Mouse (Mus musculus) intestine, embryonic 16.5 days (tissue): ENCODE data around the gene Cux1. TPM values are rescaled to one million over a fixed set of nuclear protein-coding genes. Genes with fewer than 3 reads are reported as not detected.
A peak's percentile ranks its signal among the peaks of the same experiment; 100 is the strongest.

Experiments
- ATAC-seq: fragments of 200-750 bp; cut with Nextera tagmentation; 2 replicates; pipeline ENCODE4 v1.8.0; 2017; ENCODE audit warnings: moderate TSS enrichment, moderate library complexity
- H3K27ac ChIP-seq: fragments of 300-500 bp; sonication (generic); 2 replicates; pipeline ENCODE4 v1.5.1; 2014; ENCODE audit warnings: mild to moderate bottlenecking, low read length
- H3K27me3 ChIP-seq: fragments of 300-500 bp; sonication (generic); replicated peaks from 2 replicates; pipeline ENCODE4 v1.6.1; 2014; ENCODE audit warnings: low read length, control low read depth, mixed read lengths; ENCODE audit not compliant: control insufficient read depth, insufficient read depth
- H3K36me3 ChIP-seq: fragments of 300-500 bp; sonication (generic); 2 replicates; pipeline ENCODE4 v1.6.1; 2014; ENCODE audit warnings: low read length, control low read depth; ENCODE audit not compliant: control insufficient read depth, insufficient read depth
- H3K4me1 ChIP-seq: fragments of 300-500 bp; sonication (generic); 2 replicates; pipeline ENCODE4 v1.6.1; 2014; ENCODE audit warnings: low read length, control low read depth, mixed read lengths; ENCODE audit not compliant: control insufficient read depth, insufficient read depth
- H3K4me2 ChIP-seq: fragments of 300-500 bp; sonication (generic); 2 replicates; pipeline ENCODE4 v1.6.1; 2014; ENCODE audit warnings: low read depth, low read length, control low read depth
- H3K4me3 ChIP-seq: fragments of 300-500 bp; sonication (generic); 2 replicates; pipeline ENCODE4 v1.5.1; 2014; ENCODE audit warnings: mild to moderate bottlenecking, low read length
- H3K9ac ChIP-seq: fragments of 300-500 bp; sonication (generic); 2 replicates; pipeline ENCODE4 v1.6.1; 2014; ENCODE audit warnings: low read depth, low read length
- H3K9me3 ChIP-seq: fragments of 300-500 bp; sonication (generic); 2 replicates; pipeline ENCODE4 v1.6.1; 2016; ENCODE audit warnings: low read length, control low read depth; ENCODE audit not compliant: control insufficient read depth
- WGBS: fragments of 180-500 bp; shearing (Covaris S2); extraction: QIAGEN DNeasy Blood & Tissue Kit; methylation state at CpG from one replicate; pipeline ENCODE4 v1.1.7; 2014; 5-methylcytosine and 5-hydroxymethylcytosine counted together
- polyA plus RNA-seq: library from polyadenylated mRNA; unstranded; fragments of >200 nt; fragmentation: Nextera tagmentation; extraction: Ambion mirVana; gene quantifications from 2 replicates; pipeline ENCODE4 v1.2.1, GENCODE M21; 2015

Cux1 gene
- polyA plus RNA-seq, 1 experiment from 2014 or later = 62.5 TPM

DNA sequence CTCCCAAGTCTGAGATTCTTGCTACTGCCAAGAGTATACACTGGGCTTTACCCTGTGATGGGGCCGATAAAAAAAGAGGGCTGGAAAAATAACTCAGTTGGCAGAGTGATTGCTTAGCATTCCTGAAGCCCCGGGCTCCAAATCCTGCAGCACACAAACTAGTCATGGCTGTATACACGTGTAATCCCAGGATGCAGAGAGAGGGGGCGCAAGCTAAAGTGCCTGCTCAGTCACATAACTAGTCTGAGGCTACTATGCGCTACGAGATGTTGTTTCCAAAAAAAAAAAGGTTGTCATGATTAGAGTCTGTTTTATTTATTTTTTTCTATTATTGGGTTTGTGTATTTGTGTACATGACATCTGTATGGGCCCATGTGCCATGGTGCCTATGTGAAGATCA, 245.9 kb downstream of the Cux1 start:
- 78% methylated on average over 6 of the region's 6 CpGs for WGBS
- Histone ChIP-seq H3K9ac (no peak overlapping the region), H3K4me1 (no peaks in the 10 kb centered on the region), H3K27ac (no peak overlapping the region), H3K4me3 (no peak overlapping the region), H3K9me3 (no peaks in the 10 kb centered on the region), H3K4me2 (no peak overlapping the region), H3K27me3 (no peaks in the 10 kb centered on the region), H3K36me3 (no peaks in the 10 kb centered on the region; the same call in 1 of the 2 replicates)
- ATAC-seq = no peak

- no peak for ATAC-seq
- Histone ChIP-seq H3K27me3 (no peaks in the 10 kb centered on the region), H3K4me1 (no peaks in the 10 kb centered on the region), H3K9me3 (no peaks in the 10 kb centered on the region), H3K36me3 (peaks cover 6% of the 10 kb centered on the region), H3K27ac (no peak overlapping the region), H3K4me2 (no peak overlapping the region), H3K4me3 (no peak overlapping the region), H3K9ac (no peak overlapping the region)
- WGBS = 93% methylated on average over 14 of the region's 14 CpGs
Measured at GRCm38 (mm10) chr5:136312566-136312965, 254.7 kb downstream of the Cux1 start.

GRCm38 (mm10) chr5:136312166-136312565, 255.1 kb downstream of the Cux1 start:
- Histone ChIP-seq H3K4me2 (no peak overlapping the region), H3K4me3 (no peak overlapping the region), H3K9me3 (no peaks in the 10 kb centered on the region), H3K9ac (no peak overlapping the region), H3K27ac (no peak overlapping the region), H3K4me1 (no peaks in the 10 kb centered on the region), H3K27me3 (no peaks in the 10 kb centered on the region), H3K36me3 (peaks cover 10% of the 10 kb centered on the region)
- 55% methylated on average over 4 of the region's 4 CpGs for WGBS
- ATAC-seq = no peak

- Histone ChIP-seq H3K4me2 (no peak overlapping the region), H3K36me3 (peaks cover 14% of the 10 kb centered on the region)
- WGBS = 90% methylated on average over 5 of the region's 5 CpGs
Measured at GRCm38 (mm10) chr5:136306254-136306653, 261.0 kb downstream of the Cux1 start.

DNA sequence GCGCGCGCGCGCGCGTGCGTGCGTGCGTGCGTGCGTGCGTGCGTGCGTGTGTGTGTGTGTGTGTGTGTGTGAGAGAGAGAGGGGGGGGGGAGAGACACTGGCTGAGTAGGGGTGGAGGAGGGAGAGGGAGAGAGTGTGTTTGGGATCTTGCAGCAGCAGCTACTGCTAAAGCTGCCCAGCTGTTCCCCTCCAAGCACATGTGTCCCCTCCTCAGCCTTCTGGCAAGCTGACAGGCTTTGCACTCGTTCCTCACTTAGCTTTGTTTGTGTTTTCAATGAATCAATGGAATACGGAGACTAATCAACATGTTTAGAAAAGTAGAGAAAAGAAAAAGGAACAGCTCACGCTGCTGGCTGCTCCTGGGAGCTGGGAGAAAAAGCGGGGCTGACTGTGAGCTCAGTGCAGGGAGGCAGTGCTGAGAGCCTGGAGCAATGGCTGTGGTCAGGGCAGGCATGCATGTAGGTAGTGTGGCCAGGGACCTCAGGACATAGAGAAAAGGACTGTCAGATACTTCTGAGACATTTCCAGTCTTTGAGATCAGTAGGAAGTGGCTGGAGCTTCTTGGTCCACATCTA, 263.8 kb downstream of the Cux1 start:
- Histone ChIP-seq H3K4me1 (no peaks in the 10 kb centered on the region), H3K4me3 (no peak overlapping the region), H3K4me2 (no peak overlapping the region), H3K27ac (0 out of 2 replicates have a peak overlapping the region, but pooled peaks have one; percentile 4), H3K9ac (no peak overlapping the region), H3K36me3 (peaks cover 14% of the 10 kb centered on the region), H3K27me3 (no peaks in the 10 kb centered on the region), H3K9me3 (no peaks in the 10 kb centered on the region)
- 81% methylated on average over 17 of the region's 19 CpGs for WGBS
- peak; percentile 80 for ATAC-seq

More at GRCm38 (mm10) chr5:136306254-136306653, 261.0 kb downstream of the Cux1 start:
- Histone ChIP-seq H3K27ac (no peak overlapping the region), H3K9ac (no peak overlapping the region), H3K4me1 (no peaks in the 10 kb centered on the region), H3K27me3 (no peaks in the 10 kb centered on the region), H3K4me3 (no peak overlapping the region), H3K9me3 (no peaks in the 10 kb centered on the region)
- ATAC-seq = no peak

DNA sequence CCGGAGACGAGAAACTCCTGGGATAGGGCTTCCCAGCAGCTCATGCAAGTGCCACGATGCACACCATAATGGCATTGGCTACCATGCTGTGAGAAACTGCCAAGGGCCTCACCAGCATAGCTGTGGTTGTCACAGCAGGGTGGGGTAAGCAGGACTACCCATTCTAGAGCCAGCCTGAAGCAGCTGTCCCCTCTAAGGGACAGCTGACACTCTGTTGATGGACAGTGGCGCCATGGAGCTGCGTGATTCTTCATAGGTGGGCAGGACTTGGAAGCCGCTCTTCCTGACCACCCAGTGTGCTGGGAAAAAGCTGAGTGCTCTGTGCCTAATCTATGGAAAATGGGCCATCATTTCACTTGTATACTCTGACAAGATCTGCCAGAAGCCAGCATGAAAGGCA, 266.4 kb downstream of the Cux1 start:
- 94% methylated on average over 6 of the region's 6 CpGs for WGBS
- ATAC-seq = no peak

GRCm38 (mm10) chr5:136297691-136298090, 269.6 kb downstream of the Cux1 start:
- Histone ChIP-seq H3K4me2 (no peak overlapping the region), H3K4me1 (no peaks in the 10 kb centered on the region), H3K4me3 (no peak overlapping the region), H3K9ac (no peak overlapping the region), H3K27me3 (no peaks in the 10 kb centered on the region), H3K27ac (no peak overlapping the region), H3K36me3 (no peaks in the 10 kb centered on the region), H3K9me3 (no peaks in the 10 kb centered on the region)
- ATAC-seq = no peak
- 81% methylated on average over 6 of the region's 6 CpGs for WGBS

More for the DNA sequence above, 266.4 kb downstream of the Cux1 start:
- H3K4me2 ChIP-seq = no peak overlapping the region
- no peaks in the 10 kb centered on the region for H3K27me3 ChIP-seq
- no peaks in the 10 kb centered on the region for H3K4me1 ChIP-seq
- H3K36me3 ChIP-seq = no peaks in the 10 kb centered on the region; the same call in 1 of the 2 replicates
- no peak overlapping the region for H3K4me3 ChIP-seq
- H3K9ac ChIP-seq = no peak overlapping the region
- no peak overlapping the region for H3K27ac ChIP-seq
- H3K9me3 ChIP-seq = no peaks in the 10 kb centered on the region

DNA sequence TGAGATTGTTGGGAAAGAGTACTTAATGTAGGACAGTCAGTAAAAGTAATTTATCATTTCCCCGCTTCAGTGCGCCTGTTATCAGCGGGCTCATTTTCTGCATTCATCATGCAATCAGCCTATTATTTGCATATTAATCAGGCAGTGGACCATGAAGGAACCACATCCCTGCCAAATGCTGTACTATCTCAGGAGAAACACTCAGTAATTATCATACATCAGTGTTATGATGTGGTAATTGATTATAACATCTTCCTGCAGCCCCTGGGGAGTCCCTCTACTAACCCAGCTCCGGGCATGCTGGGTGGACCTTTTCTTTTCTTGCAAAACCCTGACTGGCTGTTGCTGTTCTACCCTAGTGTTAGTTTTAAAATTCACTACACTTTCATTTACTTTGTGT, 270.4 kb downstream of the Cux1 start:
- no peaks in the 10 kb centered on the region for H3K9me3 ChIP-seq
- no peaks in the 10 kb centered on the region for H3K36me3 ChIP-seq
- WGBS = 92% methylated on average over 4 of the region's 4 CpGs

DNA sequence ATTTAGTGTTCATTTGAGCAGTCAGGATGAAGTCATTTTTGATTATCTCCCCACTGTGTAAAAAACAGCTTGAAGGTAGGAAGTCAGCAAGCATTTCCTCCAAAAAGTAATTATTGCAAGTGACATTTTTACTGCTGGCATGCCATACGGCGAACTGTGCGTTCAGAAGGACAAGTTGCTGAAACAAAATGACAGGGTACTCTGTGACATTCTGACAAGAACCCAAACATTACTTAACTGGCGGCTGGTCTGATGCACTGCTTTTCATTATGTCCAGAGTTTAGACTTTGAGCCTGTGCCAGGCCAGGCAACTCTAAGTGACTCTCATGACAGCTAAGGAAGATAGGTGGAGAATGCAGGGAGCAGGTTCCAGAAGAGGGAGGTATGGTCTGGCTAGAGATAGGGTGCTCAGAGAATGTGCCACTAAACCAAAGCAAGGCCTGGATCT, 274.3 kb downstream of the Cux1 start:
- no peaks in the 10 kb centered on the region for H3K36me3 ChIP-seq
- no peak overlapping the region for H3K27ac ChIP-seq
- no peaks in the 10 kb centered on the region for H3K9me3 ChIP-seq
- no peak for ATAC-seq
- H3K4me3 ChIP-seq = no peak overlapping the region
- no peak overlapping the region for H3K9ac ChIP-seq
- no peaks in the 10 kb centered on the region for H3K4me1 ChIP-seq
- 55% methylated on average over 4 of the region's 4 CpGs for WGBS
- no peak overlapping the region for H3K4me2 ChIP-seq
- H3K27me3 ChIP-seq = no peaks in the 10 kb centered on the region

More for the DNA sequence above, 270.4 kb downstream of the Cux1 start:
- Histone ChIP-seq H3K4me2 (no peak overlapping the region), H3K4me1 (no peaks in the 10 kb centered on the region), H3K27ac (no peak overlapping the region), H3K27me3 (no peaks in the 10 kb centered on the region), H3K4me3 (no peak overlapping the region), H3K9ac (no peak overlapping the region)
- ATAC-seq = no peak

GRCm38 (mm10) chr5:136292361-136292760, 274.9 kb downstream of the Cux1 start:
- no peak for ATAC-seq
- WGBS = 70% methylated on average over 2 of the region's 2 CpGs
- no peak overlapping the region for H3K27ac ChIP-seq

More at GRCm38 (mm10) chr5:136292361-136292760, 274.9 kb downstream of the Cux1 start:
- no peaks in the 10 kb centered on the region for H3K27me3 ChIP-seq
- H3K4me2 ChIP-seq = no peak overlapping the region
- H3K9me3 ChIP-seq = no peaks in the 10 kb centered on the region
- H3K4me1 ChIP-seq = no peaks in the 10 kb centered on the region
- no peak overlapping the region for H3K4me3 ChIP-seq
- no peaks in the 10 kb centered on the region for H3K36me3 ChIP-seq
- no peak overlapping the region for H3K9ac ChIP-seq
